Mouse (Mus musculus) right cerebral cortex, postnatal 4 days (tissue): ENCODE data around the gene Uimc1.
"Not testable (repeated sequence)": the region's sequence is repeated elsewhere in the genome, so short reads cannot be mapped to it uniquely, and the experiment has no call there.

ENCODE experiments used
- DNase-seq: peaks from one replicate; pipeline ENCODE4 v3.0.0-alpha.2; 2022

Uimc1 gene

GRCm38 (mm10) chr13:55099726-55100478 is at the start of gene Uimc1:
TSS of gene Uimc1 (minus strand) at chr13:55100300.
- peak; percentile 85 for DNase-seq

- no peak for DNase-seq
These were observed 40.2 kb upstream of the Uimc1 start for GRCm38 (mm10) chr13:55140271-55140670.

- DNase-seq, result no peak
These were observed 35.3 kb upstream of the Uimc1 start for GRCm38 (mm10) chr13:55135382-55135781.

- DNase-seq, result no peak
These were observed 33.3 kb upstream of the Uimc1 start, which contains the start of gene Gm17617 for GRCm38 (mm10) chr13:55133448-55133847. TSS of gene Gm17617 (minus strand) at chr13:55133548.

- no peak for DNase-seq
These were observed 24.8 kb upstream of the Uimc1 start for GRCm38 (mm10) chr13:55124903-55125302.

GRCm38 (mm10) chr13:55114375-55114774 is 14.3 kb upstream of the Uimc1 start:
- no peak for DNase-seq

GRCm38 (mm10) chr13:55107694-55108093 is 7.6 kb upstream of the Uimc1 start:
- DNase-seq, result no peak

- DNase-seq, result no peak
These were observed 7.0 kb upstream of the Uimc1 start for GRCm38 (mm10) chr13:55107116-55107515.

- peak; percentile 5 for DNase-seq
These were observed 6.0 kb upstream of the Uimc1 start for GRCm38 (mm10) chr13:55105953-55106691.

- DNase-seq, result peak; percentile 92
These were observed 5.2 kb upstream of the Uimc1 start, which contains the start of gene Zfp346 for GRCm38 (mm10) chr13:55105045-55105952. TSS of gene Zfp346 (plus strand) at chr13:55105311.

GRCm38 (mm10) chr13:55103351-55103750 is 3.3 kb upstream of the Uimc1 start:
- no peak for DNase-seq

- DNase-seq, result no peak
These were observed 2.3 kb upstream of the Uimc1 start for GRCm38 (mm10) chr13:55102366-55102765.

- no peak for DNase-seq
These were observed 1.5 kb upstream of the Uimc1 start for GRCm38 (mm10) chr13:55101627-55102026.

GRCm38 (mm10) chr13:55099066-55099725 is 904 bp downstream of the Uimc1 start:
- DNase-seq, result peak; percentile 25

- not testable (repeated sequence) for DNase-seq
These were observed 2.3 kb downstream of the Uimc1 start for GRCm38 (mm10) chr13:55097841-55098240.

- DNase-seq, result no peak
These were observed 7.5 kb downstream of the Uimc1 start for GRCm38 (mm10) chr13:55092588-55092987.

GRCm38 (mm10) chr13:55075597-55075996 is 24.5 kb downstream of the Uimc1 start:
- DNase-seq, result no peak

- no peak for DNase-seq
These were observed 28.8 kb downstream of the Uimc1 start for GRCm38 (mm10) chr13:55071322-55071721.

- DNase-seq, result no peak
These were observed 30.4 kb downstream of the Uimc1 start for GRCm38 (mm10) chr13:55069719-55070118.

GRCm38 (mm10) chr13:55063276-55063675 is 36.8 kb downstream of the Uimc1 start:
- DNase-seq, result no peak

- DNase-seq, result peak; percentile 7
These were observed 42.1 kb downstream of the Uimc1 start for GRCm38 (mm10) chr13:55058042-55058441.

- DNase-seq, result no peak
These were observed 52.4 kb downstream of the Uimc1 start for GRCm38 (mm10) chr13:55047706-55048105.
